Mouse (Mus musculus): ENCODE data around the gene Ciao2b. TPM values are rescaled to one million over a fixed set of nuclear protein-coding genes. Genes with fewer than 3 reads are reported as not detected.

Gene Ciao2b
- total RNA-seq, 1 experiment from 2014 or later: 39.3 TPM

Other genes starting within 250 kb of the Ciao2b start
- gene Cmtm4, start 246.2 kb downstream of the Ciao2b start, total RNA-seq (2021): 36.8 and 40.9 TPM in 2 replicates
- 93.9 and 128 TPM in 2 replicates for gene Dync1li2, start 198.9 kb downstream of the Ciao2b start, total RNA-seq (2021)
- 0.23 TPM in 1 of 2 replicates, not detected in the other for gene Terb1, start 132.1 kb downstream of the Ciao2b start, total RNA-seq (2021)
- gene Nae1, start 107.3 kb downstream of the Ciao2b start, total RNA-seq (2021): 30.2 and 31.1 TPM in 2 replicates
- 4.0 and 4.1 TPM in 2 replicates for gene Car7, start 107.3 kb downstream of the Ciao2b start, total RNA-seq (2021)
- 37.2 and 38.0 TPM in 2 replicates for gene Pdp2, start 50.5 kb downstream of the Ciao2b start, total RNA-seq (2021)
- gene Cdh16, start 17.6 kb downstream of the Ciao2b start, total RNA-seq (2021): not detected in 2 replicates
- gene Rrad, start 10.6 kb downstream of the Ciao2b start, total RNA-seq (2021): 2.4 and 5.1 TPM in 2 replicates
- 1.1 and 18.7 TPM in 2 replicates for gene Ces2a, start 92.0 kb upstream of the Ciao2b start, total RNA-seq (2021)
- gene Ces2b, start 189.6 kb upstream of the Ciao2b start, total RNA-seq (2021): 0.56 and 4.1 TPM in 2 replicates
- gene Ces2c, start 205.1 kb upstream of the Ciao2b start, total RNA-seq (2021): not detected in 2 replicates